Mouse (Mus musculus): ENCODE data around the gene Gpcpd1. TPM values are rescaled to one million over a fixed set of nuclear protein-coding genes. Genes with fewer than 3 reads are reported as not detected.

Gene Gpcpd1
- polyA plus RNA-seq, 1 experiment from 2014 or later, result 76.6 TPM

DNA sequence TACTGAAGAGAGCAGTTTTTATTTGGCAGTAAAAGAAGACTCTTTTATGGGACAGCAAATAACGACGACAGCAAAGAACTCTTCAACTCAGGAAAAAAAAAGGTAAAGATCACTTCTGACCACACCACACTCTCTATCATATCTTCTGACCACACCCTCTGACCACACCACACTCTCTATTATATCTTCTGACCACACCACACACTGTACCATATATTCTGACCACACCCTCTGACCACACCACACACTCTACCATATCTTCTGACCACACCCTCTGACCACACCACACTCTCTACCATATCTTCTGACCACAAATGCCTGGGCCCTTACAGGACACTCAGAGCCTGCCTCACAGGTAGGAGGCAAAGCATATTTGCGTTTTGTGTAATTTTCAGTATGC is 106.0 kb downstream of the Gpcpd1 start:
- no peak overlapping the region for H3K4me3 ChIP-seq
- no peak overlapping the region for H3K27ac ChIP-seq
- H3K4me1 ChIP-seq, result no peaks in the 10 kb centered on the region
- no peaks in the 10 kb centered on the region for H3K9me3 ChIP-seq
- 75% methylated on average over 3 of the region's 3 CpGs for WGBS
- H3K27me3 ChIP-seq (replicated peaks), result no peaks in the 10 kb centered on the region
- no peak overlapping the region for H3K4me2 ChIP-seq (replicated peaks)
- H3K9ac ChIP-seq, result no peak overlapping the region
- no peaks in the 10 kb centered on the region for H3K36me3 ChIP-seq
- no peak for ATAC-seq (ENCODE audit: low FRiP score, low read depth)

Other genes starting within 250 kb of the Gpcpd1 start
- 0.52 and 0.93 TPM in 2 replicates for gene Prokr2, start 202.3 kb downstream of the Gpcpd1 start, polyA plus RNA-seq (2016; fragmentation: Nextera tagmentation; extraction: Ambion mirVana)
- gene Shld1, start 99.2 kb upstream of the Gpcpd1 start, polyA plus RNA-seq (2016; fragmentation: Nextera tagmentation; extraction: Ambion mirVana), result 20.4 and 21.4 TPM in 2 replicates
- gene Chgb, start 193.5 kb upstream of the Gpcpd1 start, polyA plus RNA-seq (2016; fragmentation: Nextera tagmentation; extraction: Ambion mirVana), result 32.9 and 37.9 TPM in 2 replicates
- gene Trmt6, start 228.3 kb upstream of the Gpcpd1 start, polyA plus RNA-seq (2016; fragmentation: Nextera tagmentation; extraction: Ambion mirVana), result 28.5 and 30.6 TPM in 2 replicates
- 12.5 and 13.0 TPM in 2 replicates for gene Mcm8, start 228.4 kb upstream of the Gpcpd1 start, polyA plus RNA-seq (2016; fragmentation: Nextera tagmentation; extraction: Ambion mirVana)

All from neural tube, embryonic 12.5 days (tissue).